Mouse (Mus musculus) heart, adult 8-10 months (tissue): ENCODE measurements at regions not wholly inside any gene's neighbourhood (a gene's known extent, or its start where the extent isn't known, plus 50 kb on each side); places are given as distances from the start of the nearest gene placed in this dataset.

ENCODE experiments used
- DNase-seq: peaks from one replicate; pipeline ENCODE4 v3.0.0; 2022; ENCODE audit warnings: low spot score

DNA sequence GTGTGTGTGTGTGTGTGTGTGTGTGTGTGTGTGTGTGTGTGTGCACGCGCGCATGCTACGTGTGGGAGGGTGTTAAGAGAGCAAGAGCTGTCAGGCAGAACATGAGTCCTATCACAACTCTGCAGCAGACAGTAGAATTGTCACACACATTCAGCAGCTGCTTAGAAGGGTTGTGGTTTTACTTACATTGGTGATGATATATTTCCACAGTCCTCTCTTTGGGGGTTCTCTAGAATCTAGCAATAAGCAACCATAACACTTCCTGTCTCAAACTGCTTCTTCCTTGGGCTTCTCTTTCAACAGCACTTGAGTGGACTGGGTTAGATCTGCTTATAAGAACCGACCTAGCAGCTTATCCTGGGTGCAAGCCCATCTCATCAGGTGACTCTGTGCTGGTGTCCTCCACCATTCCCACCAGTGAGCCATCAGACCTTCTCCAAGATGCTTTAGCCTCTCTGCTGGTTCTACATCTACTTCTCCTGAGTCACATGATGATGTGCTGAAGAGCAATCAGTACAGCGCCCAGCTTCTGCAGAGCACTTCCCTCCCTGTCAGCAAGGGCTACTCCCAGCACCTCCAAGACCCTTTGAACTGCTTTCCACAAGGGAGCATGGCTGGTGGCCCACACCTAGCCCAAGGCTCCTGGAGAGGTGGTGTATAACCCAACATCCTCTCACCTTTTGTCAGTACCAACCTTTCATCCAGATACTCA is 222.6 kb downstream of the Wdr11 start:
- no peak for DNase-seq

DNA sequence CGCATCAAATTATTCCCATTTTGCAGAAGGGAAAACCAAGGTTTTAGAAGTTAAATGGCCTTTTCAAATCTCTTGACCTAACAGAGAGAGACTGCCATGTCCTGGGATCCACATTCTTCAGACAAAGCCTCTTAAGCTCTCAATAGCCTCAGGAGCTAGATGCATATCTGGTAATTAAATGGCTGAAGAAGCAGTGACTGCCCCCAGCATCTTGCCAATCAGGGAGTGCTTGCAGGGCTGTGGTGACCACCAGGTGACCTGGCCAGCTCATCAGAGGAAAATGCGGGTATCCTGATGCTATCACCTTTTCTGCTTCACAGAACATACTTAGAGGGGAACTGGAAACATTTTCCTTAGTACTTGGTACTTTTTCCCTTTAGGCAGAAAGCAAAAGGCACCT is 227.2 kb downstream of the Wdr11 start:
- DNase-seq: no peak

DNA sequence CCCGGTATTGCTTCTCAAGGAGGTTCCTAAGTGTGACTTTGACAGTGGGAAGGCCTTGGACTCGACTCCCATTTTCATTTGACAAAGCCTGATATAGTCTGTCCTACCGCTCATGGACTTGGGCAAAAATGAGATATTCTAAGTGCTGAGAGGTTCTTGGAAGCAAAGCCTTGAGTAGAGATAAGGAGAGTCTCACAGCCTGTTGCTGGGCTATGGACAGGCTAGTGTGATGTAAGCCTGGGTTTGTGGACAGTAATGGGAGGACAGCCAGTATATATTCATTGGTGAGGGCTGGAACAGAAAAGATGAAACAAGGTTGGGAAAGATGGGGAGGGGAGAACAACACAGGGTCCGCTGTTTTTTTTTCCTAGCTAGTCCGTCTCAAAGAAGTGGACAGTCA is 228.0 kb downstream of the Wdr11 start:
- DNase-seq: peak; percentile 21

DNA sequence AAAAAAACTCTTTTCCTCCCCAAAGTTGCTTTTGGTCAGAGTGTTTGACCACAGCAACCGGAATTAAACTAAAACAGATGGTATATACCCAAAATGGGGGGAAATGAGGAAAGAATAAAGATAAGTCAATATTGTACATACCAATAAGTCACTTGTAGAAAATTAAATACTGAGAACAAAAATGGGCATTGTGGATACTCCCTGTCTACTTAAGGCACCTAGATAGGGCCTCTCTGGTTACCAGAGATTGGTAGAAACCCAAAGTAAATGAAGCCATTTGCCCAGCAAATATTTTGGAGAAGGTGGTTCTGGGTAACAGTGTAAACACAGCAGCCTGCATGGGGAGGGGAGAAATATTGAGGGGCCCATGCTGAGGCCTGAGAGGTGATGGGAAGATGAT is 237.3 kb downstream of the Wdr11 start:
- no peak for DNase-seq

DNA sequence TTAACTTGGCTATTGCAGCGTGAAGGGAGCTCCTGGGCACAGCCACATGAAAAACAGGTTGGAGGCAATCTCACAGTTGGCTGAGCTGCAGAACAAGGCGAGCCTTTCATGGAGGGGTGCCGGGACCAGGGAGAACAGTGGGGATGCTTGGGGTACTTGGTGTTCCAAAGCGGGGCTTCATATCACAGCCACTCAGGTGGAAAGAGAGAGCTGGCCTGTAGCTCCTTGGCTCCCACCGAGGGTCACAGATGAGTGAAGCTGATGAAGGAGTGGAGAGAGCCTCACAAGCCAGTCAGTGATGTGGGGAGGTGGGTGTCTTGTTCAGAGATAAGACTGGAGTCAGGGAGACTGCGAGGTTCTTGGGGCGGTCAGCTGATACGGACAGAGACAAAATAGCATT is 241.2 kb downstream of the Wdr11 start:
- DNase-seq: no peak

DNA sequence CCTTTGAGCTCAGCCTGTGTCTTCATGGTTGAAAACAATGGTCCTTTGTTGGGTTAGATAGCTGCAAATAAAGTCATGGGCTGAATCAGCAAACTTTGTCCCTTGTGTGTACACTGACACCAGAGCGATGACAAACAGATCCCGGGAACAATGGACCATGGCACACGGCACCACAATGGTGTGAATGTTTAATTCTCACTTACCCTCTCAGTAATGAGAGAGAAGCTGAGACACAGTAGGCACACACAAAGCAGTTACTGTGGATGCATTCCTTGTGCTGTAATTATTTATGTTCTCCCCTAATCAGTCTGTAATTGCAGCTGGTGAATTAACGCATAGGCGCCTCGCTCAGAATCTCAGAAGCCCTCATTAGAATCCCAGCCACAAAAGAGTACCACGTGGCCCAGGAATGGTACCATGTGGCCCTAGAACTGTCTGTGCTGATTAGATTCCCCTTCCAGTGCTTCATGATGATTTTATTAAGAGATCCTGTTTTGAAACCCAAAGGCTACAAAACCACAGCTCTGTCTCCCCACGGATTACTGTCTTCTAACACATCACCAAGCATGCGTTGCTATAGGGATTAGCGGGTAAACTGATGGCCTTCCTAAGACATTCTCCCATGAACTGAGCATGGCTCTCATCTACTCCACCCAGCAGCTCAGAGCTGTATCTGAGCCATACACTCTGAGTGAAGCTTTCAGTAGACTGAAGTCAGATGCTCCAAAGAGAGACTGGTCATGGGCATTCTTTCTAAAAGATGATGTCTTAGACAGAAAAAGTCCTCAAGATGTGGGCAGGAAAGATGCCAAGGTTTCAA is 250.8 kb downstream of the Wdr11 start:
- DNase-seq: no peak

DNA sequence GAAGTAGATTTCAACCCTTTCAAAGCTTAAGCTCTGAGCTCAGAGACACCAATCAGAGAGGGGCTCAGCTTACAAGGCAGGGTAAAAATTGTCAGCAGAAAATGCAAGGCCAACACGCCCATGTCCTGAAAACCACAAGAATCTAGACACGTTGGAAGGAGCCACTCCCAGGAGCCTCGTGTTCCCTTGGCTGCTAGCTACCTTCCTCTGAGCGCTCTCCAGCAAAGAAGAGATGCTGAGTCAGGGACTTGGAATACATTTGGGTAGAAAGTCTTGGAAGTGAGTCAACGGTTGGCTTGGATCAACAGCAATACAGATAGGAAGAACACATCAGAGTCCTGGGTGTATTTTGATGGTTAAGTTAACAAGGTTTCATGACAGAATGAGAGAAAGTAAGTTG is 255.5 kb downstream of the Wdr11 start:
- DNase-seq: no peak

DNA sequence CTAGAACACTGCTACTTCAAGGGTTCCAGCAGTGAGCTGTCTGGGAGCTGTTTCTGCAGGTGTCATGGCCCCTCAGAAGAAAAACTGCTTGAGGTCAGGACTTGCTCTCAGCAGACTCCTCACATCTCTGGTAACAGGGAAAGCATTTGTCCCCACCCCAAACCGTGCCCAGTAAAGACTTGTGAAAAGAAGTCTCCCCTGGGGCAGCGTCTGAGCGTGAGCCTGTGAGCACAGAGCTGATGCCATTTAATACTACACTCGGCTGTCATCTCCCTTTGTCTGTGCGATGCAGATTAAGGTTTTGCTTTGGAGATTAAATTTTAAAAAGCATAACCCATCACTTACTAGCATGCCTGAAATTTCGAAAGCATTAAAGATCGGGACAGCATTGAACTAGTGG is 261.9 kb downstream of the Wdr11 start:
- no peak for DNase-seq

DNA sequence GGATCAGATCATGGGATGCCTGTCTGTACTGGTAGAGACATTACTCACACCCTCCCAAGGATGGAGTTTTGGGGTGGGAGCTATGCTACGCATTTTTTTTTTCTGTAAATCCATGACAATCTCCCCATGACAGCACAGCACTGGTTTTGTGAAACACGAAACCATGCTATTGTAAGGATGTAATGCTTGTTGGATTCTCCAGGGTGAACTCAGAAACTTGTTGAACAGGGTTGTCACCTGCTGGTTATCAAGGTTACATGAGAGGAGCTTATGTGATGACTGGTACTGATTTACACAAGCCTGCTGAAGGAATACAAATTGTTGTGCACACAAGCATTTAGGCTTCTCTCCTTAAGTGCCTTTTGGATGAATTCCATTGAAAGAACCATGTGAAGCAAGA is 263.3 kb downstream of the Wdr11 start:
- DNase-seq: no peak

DNA sequence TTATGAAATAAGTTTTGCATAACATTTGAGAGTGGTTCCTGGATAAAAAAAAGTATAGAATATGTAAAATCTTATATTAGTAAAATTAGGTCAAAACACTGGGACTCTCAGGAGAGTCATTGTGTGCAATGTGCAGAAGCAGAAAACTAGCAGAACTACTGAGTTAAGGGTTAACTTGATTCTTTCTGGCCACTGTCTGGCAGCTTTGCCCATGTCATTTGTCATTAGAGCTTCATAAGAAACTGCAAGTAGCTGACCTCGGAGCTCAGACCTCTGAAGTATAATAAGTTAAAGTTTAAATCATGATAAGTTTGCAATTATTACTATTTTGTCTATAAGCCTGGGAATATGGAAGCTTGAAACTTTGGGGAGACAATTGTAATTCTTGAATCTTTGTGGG is 271.3 kb downstream of the Wdr11 start:
- no peak for DNase-seq

DNA sequence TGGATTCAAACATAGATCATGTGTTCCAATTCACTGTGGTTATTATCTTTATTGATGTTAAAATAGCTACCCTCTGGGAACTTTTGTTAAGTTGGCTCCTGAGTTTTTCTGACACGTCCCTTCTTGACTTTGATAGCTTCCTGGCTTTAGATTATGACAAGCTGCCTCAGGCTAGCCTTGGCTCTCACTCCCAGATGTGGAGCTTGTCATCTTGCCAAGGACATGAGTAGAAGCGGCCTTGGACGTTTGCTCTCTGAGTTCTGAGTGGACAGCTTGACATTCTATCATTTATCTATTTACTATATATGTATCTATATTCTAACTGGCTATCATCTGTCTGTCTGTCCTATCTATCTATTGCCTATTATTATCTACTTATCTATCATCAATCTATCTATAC is 273.9 kb downstream of the Wdr11 start:
- no peak for DNase-seq

DNA sequence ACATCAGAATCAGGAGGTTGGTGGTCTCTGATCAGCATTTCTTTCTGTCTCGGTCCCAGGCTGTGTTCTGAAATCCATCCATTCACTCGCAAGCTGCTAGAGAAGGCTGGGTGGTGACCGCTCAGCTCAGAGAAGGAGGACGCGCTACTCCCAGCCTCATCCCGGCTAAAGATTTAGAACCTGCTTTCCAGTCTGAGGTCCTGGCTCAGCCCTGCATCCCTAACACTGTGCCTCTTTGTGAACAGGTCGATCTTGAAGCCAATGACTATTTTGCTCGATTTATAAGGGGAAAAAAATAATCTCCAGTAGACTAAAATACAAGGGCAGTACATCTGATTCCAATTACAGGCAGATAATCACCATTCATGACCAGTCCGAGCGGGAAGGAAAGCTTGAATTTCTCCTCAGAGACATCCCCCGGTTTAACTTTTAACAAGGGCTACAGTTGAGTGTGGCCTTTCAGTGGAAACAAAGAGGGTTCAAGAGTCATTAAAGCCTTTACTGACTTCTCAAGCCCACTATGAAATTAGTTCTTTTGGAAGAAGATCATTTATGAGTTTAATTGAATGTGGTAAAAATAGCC is 280.6 kb downstream of the Wdr11 start:
- no peak for DNase-seq

DNA sequence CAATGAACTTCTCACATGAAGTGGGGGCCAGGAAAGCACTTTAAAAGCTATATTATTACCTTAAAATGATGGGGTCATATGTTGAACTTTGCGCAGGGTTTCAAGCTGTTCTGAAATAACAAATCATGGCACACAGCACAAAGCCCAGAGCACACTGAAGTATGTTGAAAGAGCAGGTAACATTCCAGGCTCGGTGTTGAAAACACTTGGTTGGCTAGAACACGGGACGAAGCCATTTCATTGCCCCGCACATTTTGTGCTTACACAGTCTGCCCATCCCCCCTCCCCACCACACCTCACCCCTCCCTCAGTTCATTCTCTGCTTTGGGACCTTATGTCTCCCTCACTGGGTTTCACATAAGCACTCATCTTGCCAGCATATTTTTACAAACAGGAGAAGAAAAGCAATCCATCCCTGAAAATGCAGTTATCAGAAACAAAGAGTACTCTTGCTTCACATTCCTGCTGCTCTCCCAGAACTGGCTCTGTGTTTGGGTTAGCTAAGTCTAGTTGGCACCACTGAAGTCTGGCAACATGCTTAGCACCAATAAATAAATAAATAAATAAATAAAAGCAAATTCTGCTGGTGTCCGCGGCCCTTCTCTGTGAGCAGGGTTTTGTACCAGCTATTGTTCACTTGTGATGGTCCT is 284.7 kb downstream of the Wdr11 start:
- DNase-seq: no peak

DNA sequence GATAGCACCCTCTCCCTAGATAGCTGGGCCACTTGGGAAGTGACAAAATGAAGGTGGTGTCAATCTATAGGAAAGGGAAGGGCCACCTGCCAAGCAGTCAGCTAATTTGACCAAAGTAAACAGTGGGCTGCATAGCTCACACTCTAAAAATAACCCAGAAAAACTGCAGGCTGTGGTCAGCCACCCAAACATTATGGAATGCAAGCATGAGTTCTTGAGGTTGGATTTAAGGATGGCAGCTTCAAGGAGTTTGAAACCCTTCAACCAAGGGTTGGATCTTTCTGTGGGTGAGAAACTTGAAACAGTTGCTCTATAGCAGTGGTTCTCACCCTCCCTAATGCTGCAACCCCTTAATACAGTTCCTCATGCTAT is 285.2 kb downstream of the Wdr11 start:
- DNase-seq: no peak

DNA sequence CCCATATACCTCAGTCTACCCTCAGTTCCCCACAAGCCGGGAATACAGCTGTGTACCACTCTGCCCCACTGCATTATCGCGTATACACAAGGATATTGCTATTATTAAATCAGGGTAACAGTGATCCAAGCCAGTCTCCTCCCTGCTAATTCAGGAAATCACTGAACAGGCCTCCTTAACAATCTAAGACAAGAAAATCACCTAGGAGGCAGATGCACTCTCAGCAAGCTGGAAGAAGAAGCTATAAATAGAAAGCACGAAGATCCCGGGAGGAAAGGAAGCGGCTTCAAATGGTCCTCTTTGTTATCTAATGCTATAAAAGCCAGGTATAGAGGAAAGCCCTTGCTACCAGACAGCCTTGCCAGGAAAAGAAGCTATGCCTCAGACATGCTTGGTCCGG is 304.6 kb downstream of the Wdr11 start:
- no peak for DNase-seq

DNA sequence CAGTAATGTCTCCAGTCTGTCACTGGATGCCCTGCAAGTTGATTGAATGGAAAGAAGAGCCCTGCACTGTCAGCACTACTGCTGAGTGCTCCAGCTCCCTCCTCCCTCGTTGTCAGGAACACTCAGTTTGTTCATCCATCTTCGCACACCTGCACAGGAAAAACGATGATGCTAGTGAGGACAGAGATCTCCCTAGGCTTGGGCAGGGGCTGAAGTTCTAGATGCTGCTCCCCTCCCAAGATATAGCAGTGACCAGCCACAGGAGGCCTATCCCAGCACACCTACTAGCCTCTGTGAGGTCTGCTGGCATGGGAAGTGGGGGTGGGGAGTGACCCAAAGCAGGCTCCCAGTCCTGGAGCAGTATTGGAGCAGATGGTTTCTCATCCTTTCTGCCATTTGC is 305.8 kb downstream of the Wdr11 start:
- no peak for DNase-seq

DNA sequence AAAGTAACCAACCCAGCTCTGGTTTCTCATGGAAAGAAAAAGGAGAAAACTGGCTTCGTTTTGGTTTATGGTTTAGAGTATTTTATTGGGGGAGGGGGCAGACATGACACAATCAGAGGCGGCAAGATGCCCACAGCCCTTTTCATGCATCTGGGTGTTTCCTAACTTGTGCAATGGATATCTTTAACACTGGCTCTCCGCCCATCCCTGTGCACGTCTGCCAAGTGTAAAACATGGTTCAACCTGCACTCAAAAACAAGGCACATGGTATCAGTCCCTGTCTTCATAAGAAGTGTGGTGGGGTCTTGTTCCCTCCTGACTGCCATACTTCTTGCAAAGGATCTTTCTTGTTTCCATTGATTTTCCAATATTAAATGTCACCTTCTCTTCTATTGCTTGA is 310.6 kb downstream of the Wdr11 start:
- DNase-seq: no peak

DNA sequence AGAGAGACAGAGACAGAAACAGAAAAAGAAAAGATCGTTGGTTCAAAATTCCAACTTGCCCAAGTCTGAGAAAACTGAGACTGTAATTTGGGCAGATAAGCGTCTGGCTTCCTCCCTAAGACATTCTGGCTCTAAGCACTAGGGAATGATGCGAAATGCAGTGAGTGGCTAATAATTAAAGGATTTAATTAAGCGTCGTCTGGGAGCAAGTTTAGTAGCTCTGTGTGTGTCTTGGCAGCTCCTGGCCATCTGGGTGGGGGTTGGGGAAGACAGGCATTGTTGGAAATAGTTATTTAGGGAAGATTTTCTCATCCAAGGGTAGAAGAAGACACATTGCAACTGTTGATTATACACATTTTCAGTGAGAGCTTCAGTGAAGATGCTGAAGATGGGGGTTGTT is 311.5 kb downstream of the Wdr11 start:
- no peak for DNase-seq

DNA sequence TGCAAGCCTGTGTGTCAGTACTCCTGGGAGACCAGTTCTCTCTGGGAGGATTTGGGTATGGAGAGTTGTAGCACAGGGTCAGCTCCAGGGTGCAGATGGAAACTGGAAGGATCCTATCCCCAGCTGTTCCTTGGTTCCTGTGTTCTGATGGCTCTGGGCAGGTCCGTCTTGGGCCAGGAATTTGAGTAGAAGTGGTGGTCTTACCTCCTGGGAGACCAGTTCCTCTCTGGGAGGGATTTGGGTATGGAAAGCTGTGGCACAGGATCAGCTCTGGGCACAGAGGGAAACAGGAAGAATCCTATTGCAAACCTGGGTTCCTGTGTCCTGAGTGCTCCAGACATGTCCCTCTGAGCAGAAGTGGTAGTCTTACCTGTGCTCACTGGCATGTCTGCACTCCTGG is 314.5 kb downstream of the Wdr11 start:
- DNase-seq: no peak

DNA sequence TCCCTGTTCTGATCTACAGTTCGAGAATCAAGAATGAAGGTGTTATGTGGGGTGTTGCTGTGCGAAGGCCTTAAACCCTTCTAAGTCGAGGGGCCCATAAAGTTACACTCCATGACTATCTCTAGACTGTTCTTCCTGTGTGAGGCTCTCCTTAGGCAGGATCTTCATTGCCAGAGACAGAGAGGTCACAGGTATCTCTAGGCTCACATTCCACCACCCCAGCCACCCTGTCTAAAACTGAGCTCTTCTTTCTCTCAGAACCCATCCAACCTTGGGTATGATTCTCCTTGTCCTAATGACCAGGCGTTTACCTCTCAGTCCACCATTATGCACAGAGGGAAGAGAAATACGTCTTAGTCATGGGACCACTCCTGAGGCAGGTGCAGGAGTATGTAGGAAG is 317.2 kb downstream of the Wdr11 start:
- DNase-seq: no peak

DNA sequence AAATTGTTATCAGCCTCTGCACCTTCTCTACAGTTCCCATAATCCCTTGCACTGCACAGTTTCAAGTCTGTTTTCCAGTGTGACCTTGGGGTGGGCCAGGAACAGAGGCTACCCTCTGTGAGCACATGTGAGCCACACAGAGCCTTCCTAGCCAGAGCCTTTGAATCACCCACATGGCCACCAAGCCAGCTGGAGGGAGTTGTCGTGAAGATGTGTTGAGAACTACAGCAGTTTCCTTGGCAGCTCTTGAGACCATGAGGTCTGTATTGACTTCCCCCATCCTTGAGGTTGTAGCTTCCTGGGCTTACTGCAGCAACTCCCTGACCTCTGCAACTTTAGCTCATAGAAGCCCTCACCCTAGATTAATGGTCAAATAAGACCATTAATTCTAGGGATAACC is 318.1 kb downstream of the Wdr11 start:
- no peak for DNase-seq

DNA sequence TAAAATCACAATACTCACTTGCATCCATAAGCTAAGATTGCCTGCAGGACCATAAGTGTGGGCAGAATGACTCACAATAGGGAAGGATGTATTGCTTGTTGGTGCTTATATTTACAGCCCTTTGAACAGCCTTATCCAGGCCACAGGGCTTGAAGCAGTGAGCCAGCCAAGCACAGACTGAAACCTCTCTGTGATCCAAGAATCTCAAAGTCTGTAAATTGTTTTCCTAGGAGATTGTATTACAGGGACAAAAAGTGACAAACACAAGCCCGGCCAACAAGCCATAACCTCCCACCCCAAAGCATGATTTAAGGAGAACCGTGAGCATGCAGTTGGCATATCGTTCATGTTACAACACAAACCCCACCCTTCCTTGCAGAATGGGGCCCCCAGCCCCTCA is 319.2 kb downstream of the Wdr11 start:
- no peak for DNase-seq

DNA sequence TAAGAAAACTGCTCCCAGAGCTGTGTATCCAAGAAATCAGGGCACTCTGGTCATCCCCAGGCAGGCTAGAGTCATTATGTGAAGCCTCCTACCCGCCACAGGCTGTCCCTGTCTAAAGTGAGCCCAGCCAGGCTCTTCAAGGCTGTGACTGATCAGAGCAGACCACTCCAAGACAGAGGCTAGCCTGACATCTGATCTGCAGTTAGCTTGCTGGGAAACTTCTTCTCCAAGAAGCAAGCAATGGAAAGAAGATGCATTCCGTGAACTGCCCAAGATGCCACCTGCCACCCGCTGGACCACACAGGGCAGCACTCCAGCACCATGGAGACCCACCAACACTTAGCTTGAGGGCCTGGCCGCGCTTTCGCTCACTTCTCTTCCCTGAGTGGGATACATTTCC is 323.2 kb downstream of the Wdr11 start:
- DNase-seq: no peak
